Mouse (Mus musculus): ENCODE results near the gene Casz1.

GRCm38 (mm10) chr4:148790940-148791339 is 13.3 kb upstream of the Casz1 start:
- no peak for TF ChIP-seq CTCF (IDR thresholded peaks at IDR 0.05; ENCODE audit: low read depth, low read length)
- no peak for TF ChIP-seq TAL1 (conservative IDR thresholded peaks at IDR 0.05; ENCODE audit: low read depth, low read length)
- TF ChIP-seq GATA1 (IDR thresholded peaks at IDR 0.05; ENCODE audit: borderline replicate concordance, low read length) = no peak
- no peak for TF ChIP-seq POLR2AphosphoS5 (IDR thresholded peaks at IDR 0.05; ENCODE audit: insufficient replicate concordance, low read depth, low read length)
